Mouse (Mus musculus) bone marrow, adult 2 months (tissue): ENCODE data around the gene Cacna2d3. TPM values are rescaled to one million over a fixed set of nuclear protein-coding genes. Genes with fewer than 3 reads are reported as not detected.

Experiments used
- H3K27ac ChIP-seq: fragments of 200-500 bp; 2 replicates; pipeline ENCODE4 v1.5.1; 2012; ENCODE audit warnings: low read depth, mild to moderate bottlenecking, control low read depth, inconsistent platforms, low read length; ENCODE audit not compliant: control insufficient read depth, poor library complexity, insufficient read depth
- H3K4me1 ChIP-seq: fragments of 200-500 bp; 2 replicates; pipeline ENCODE4 v1.6.1; 2011; ENCODE audit warnings: low read length; ENCODE audit not compliant: control insufficient read depth, insufficient read depth
- H3K4me3 ChIP-seq: fragments of 200-500 bp; replicated peaks from 2 replicates; pipeline ENCODE3; 2011; ENCODE audit warnings: mild to moderate bottlenecking, low read depth, low read length, control low read depth; ENCODE audit not compliant: control insufficient read depth
- CTCF ChIP-seq: fragments of 200-500 bp; IDR thresholded peaks from 2 replicates; pipeline ENCODE4 v1.5.1; 2011; ENCODE audit warnings: low read length, control low read depth; ENCODE audit not compliant: control insufficient read depth, insufficient read depth
- POLR2A ChIP-seq: fragments of 200-500 bp; IDR thresholded peaks from 2 replicates; pipeline ENCODE4 v1.6.1; 2011; ENCODE audit warnings: low read depth, mild to moderate bottlenecking, control low read depth, low read length, borderline replicate concordance; ENCODE audit not compliant: control insufficient read depth
- WGBS: fragments of 180-500 bp; shearing (Covaris S2); methylation state at CpG from one replicate; pipeline ENCODE4 v1.1.7; 2018; 5-methylcytosine and 5-hydroxymethylcytosine counted together
- polyA plus RNA-seq: library from polyadenylated mRNA; stranded (reverse); fragments of >200 nt; gene quantifications from 2 replicates; pipeline ENCODE4 v1.2.4, GENCODE M21; 2011; ENCODE audit warnings: low replicate concordance; ENCODE audit not compliant: missing spikeins, insufficient read depth, insufficient read length

The Cacna2d3 gene
- polyA plus RNA-seq, 1 experiment = 1.00 TPM

DNA sequence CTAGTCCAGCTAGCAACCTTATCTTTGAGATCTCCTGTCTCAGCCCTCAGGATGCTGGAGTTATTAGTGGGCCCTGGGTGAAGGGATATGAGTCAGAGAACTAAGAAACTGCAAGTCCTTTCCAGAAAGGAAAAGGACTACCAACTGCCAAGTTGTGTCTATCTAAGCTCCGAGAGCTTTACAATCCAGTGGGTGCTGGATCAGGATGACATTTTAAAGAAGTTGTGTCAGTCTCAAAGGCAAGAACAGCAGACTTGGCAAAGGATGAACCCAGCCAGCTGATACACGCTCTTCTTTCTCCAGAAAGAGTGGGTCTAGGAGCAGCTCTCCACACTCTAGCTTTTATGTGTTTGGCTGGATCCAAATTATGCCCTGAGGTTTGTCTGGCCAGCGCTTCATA is 530.2 kb downstream of the Cacna2d3 start:
- Histone ChIP-seq H3K4me3 (no peak overlapping the region), H3K4me1 (no peaks in the 10 kb centered on the region), H3K27ac (no peak overlapping the region)
- TF ChIP-seq CTCF (no peak), POLR2A (no peak)
- WGBS = 71% methylated on average over 3 of the region's 3 CpGs

DNA sequence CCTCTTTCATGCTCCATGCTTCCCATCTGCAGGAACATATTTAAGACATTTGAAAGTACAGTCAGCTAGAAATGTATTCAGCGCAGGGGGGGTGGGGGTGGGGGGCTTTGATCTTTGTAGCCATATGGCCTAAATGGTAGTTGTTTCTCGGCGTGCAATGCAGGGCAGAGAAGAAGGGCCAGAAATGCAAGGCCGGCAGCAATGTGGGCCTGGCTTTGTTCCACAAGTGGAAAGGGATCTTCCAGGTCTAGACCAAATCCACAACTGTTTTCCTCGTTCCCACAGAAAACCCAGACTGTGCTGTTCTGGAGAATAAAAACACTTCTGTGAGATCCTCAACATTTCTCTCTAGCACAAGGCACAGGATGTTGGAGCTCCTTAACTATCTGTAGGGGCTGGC is 537.9 kb downstream of the Cacna2d3 start:
- WGBS = 82% methylated on average over 5 of the region's 5 CpGs

DNA sequence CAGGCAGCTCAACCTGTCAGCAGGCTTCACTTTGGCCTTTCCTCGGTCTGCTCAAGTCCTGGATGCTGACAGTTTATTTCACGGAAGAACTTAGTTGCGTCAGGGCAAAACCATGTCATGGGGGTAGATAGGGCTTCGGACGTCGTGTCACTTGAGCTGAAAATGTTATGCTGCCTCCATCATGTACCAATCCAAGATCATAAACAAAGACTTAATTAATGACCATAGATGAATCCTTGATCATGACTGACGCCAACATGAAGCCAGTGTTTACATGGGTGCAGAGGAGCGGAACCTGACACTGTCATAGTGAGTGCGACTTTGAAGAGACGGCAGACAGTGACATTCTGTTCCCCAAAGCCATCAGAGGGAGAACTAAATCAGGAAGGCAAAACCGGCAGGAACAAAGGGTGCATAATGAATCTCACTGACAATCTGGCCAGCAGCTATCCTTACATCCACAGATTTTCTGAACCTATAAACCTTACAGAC is 542.2 kb downstream of the Cacna2d3 start:
- TF ChIP-seq CTCF (no peak), POLR2A (no peak)
- 82% methylated on average over 11 of the region's 11 CpGs for WGBS
- Histone ChIP-seq H3K4me3 (no peak overlapping the region), H3K4me1 (no peaks in the 10 kb centered on the region), H3K27ac (no peak overlapping the region)

More for the DNA sequence above, 537.9 kb downstream of the Cacna2d3 start:
- H3K27ac ChIP-seq = no peak overlapping the region
- no peaks in the 10 kb centered on the region for H3K4me1 ChIP-seq
- TF ChIP-seq POLR2A = no peak
- TF ChIP-seq CTCF = no peak
- no peak overlapping the region for H3K4me3 ChIP-seq

DNA sequence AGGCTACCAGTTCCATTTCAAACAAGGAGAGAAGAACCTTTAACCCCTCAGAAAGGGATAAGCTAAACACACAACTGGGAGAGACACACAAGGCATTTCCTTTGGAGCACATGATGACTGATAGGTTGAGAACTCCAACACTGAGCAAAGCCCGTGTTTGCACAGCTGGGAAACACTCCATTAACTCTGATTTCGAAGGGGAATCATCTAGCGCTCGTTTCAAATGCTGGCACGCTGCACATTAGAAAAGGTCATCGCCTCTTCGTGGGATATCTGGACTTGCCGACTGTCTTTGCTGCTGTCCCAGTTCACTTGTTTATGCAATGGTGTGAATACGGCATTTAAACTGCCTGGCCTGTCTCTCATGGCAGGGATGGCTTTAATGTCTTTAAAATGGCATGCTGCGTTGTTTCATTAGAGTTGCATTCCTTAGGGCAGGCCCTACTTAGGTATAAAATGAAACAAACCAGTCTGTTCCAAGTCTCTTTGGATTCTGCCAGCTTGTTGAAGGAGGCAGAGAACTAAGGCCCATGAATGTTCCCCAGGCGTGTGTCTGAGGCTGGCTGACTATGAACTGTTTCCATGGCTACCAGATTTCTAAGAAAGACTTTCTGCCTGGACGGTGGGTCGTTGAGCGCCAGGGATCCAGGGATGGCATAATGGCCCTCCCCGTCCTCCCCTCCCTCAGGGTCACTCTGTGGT is 542.8 kb downstream of the Cacna2d3 start:
- Histone ChIP-seq H3K4me3 (no peak overlapping the region), H3K4me1 (no peaks in the 10 kb centered on the region), H3K27ac (no peak overlapping the region)
- TF ChIP-seq POLR2A (no peak), CTCF (no peak)
- WGBS = 77% methylated on average over 15 of the region's 15 CpGs

DNA sequence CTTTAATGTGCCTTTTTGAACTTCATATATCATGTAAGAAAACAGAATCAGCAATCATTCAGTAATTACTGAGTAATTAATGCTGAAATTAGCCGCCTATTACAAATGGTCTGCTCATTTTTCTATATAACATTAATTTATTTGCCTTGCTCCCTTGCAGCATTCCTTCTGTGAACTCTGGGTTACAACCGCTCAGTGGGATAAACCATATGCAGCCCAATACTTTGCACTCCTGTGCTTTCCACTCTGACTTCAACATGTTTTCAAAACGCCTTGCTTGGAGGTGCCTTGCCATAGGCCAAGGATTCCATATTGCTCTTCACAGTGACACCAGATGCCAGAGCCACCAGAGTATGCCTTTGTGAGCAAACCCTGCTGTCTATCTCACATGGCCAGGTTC is 546.9 kb downstream of the Cacna2d3 start:
- no peak for TF ChIP-seq CTCF
- no peak for TF ChIP-seq POLR2A
- Histone ChIP-seq H3K27ac (no peak overlapping the region), H3K4me3 (no peak overlapping the region), H3K4me1 (no peaks in the 10 kb centered on the region)
- 78% methylated on average over 3 of the region's 3 CpGs for WGBS

DNA sequence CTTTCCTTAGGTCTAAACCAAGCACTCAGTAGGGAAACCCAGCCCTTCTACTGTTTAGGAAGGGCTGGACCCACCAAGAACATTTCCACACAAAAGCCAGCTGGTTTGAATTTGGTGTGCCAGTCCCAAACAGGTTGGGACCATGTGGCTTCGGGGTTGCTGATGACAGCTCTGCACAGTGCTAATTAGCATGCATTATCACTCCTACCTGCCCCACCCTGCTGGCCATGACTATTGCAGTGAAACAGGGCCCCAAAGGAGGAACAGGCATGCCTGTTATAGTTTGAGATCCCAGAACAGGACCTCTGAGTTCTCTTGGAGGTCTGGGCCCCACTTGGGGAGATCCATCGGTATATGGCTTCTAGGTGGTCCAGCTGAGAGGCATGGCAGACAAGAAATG is 549.5 kb downstream of the Cacna2d3 start:
- H3K4me3 ChIP-seq = no peak overlapping the region
- H3K4me1 ChIP-seq = no peaks in the 10 kb centered on the region
- WGBS = 65% methylated on average over 2 of the region's 2 CpGs
- TF ChIP-seq CTCF (no peak), POLR2A (no peak)
- no peak overlapping the region for H3K27ac ChIP-seq

DNA sequence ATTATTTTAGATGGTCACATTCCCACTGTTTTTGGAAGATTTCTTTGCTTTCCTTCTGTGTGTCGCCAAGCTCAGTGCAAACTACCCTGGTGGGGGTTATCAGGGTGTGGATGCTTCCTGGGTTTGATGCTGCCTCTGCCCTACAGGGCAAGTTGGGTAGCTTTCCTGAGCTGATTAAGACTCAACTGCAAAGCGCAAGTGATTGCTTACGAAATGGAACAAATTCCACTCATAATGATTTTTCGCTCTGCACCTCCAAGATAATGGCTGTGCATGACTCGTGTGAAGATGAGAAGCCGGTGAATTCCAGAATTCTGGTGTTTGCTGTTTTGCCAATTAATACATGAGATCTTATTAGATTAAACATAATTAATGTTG is 557.0 kb downstream of the Cacna2d3 start:
- Histone ChIP-seq H3K4me3 (no peak overlapping the region), H3K4me1 (no peaks in the 10 kb centered on the region), H3K27ac (no peak overlapping the region)
- 80% methylated on average over 6 of the region's 6 CpGs for WGBS
- no peak for TF ChIP-seq CTCF
- no peak for TF ChIP-seq POLR2A

DNA sequence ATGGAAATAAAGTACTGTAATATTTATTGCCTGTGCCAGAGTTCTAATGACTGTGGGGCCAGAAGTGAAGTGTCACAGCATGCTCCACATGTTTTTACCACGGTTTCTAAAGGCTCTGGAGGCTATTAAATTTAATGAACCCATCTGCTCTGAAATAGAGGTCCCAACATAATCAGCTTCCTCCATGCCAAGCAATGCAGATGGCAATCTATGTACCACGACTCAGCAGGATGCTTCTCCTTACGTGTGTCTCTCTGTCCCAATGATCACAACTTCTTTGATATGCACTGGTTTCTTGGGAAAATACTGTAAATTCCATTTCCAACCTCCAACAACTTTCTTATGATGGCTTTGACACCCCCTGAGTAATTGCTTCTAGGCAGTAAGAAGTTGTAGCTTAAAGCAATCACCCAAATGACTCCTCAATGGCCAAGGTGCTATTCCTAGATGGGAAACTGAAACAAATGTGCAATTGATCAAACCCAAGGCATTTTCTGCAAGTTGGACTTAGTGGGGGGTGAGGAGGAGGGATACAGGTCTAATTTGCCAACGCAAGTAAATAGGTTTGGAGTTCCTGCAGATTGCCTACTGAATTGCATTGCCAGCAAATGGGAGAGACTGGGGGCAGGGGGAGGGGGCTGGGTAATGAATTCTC is 557.5 kb downstream of the Cacna2d3 start:
- no peaks in the 10 kb centered on the region for H3K4me1 ChIP-seq
- no peak overlapping the region for H3K27ac ChIP-seq
- TF ChIP-seq CTCF (no peak), POLR2A (no peak)
- H3K4me3 ChIP-seq = no peak overlapping the region
- WGBS = 50% methylated on average over 4 of the region's 4 CpGs
